Mouse (Mus musculus) intestine, embryonic 16.5 days (tissue): ENCODE measurements around the gene Ipcef1. TPM values are rescaled to one million over a fixed set of nuclear protein-coding genes. Genes with fewer than 3 reads are reported as not detected.

Experiments
- ATAC-seq: fragments of 200-750 bp; cut with Nextera tagmentation; 2 replicates; pipeline ENCODE4 v1.8.0; 2017; ENCODE audit warnings: moderate TSS enrichment, moderate library complexity
- H3K27ac ChIP-seq: fragments of 300-500 bp; sonication (generic); 2 replicates; pipeline ENCODE4 v1.5.1; 2014; ENCODE audit warnings: mild to moderate bottlenecking, low read length
- H3K27me3 ChIP-seq: fragments of 300-500 bp; sonication (generic); replicated peaks from 2 replicates; pipeline ENCODE4 v1.6.1; 2014; ENCODE audit warnings: low read length, control low read depth, mixed read lengths; ENCODE audit not compliant: control insufficient read depth, insufficient read depth
- H3K36me3 ChIP-seq: fragments of 300-500 bp; sonication (generic); 2 replicates; pipeline ENCODE4 v1.6.1; 2014; ENCODE audit warnings: low read length, control low read depth; ENCODE audit not compliant: control insufficient read depth, insufficient read depth
- H3K4me1 ChIP-seq: fragments of 300-500 bp; sonication (generic); 2 replicates; pipeline ENCODE4 v1.6.1; 2014; ENCODE audit warnings: low read length, control low read depth, mixed read lengths; ENCODE audit not compliant: control insufficient read depth, insufficient read depth
- H3K4me2 ChIP-seq: fragments of 300-500 bp; sonication (generic); 2 replicates; pipeline ENCODE4 v1.6.1; 2014; ENCODE audit warnings: low read depth, low read length, control low read depth
- H3K4me3 ChIP-seq: fragments of 300-500 bp; sonication (generic); 2 replicates; pipeline ENCODE4 v1.5.1; 2014; ENCODE audit warnings: mild to moderate bottlenecking, low read length
- H3K9ac ChIP-seq: fragments of 300-500 bp; sonication (generic); 2 replicates; pipeline ENCODE4 v1.6.1; 2014; ENCODE audit warnings: low read depth, low read length
- H3K9me3 ChIP-seq: fragments of 300-500 bp; sonication (generic); 2 replicates; pipeline ENCODE4 v1.6.1; 2016; ENCODE audit warnings: low read length, control low read depth; ENCODE audit not compliant: control insufficient read depth
- WGBS: fragments of 180-500 bp; shearing (Covaris S2); extraction: QIAGEN DNeasy Blood & Tissue Kit; methylation state at CpG from one replicate; pipeline ENCODE4 v1.1.7; 2014; 5-methylcytosine and 5-hydroxymethylcytosine counted together
- polyA plus RNA-seq: library from polyadenylated mRNA; unstranded; fragments of >200 nt; fragmentation: Nextera tagmentation; extraction: Ambion mirVana; gene quantifications from 2 replicates; pipeline ENCODE4 v1.2.1, GENCODE M21; 2015

Ipcef1 gene
- polyA plus RNA-seq, 1 experiment from 2014 or later, result 0.18 TPM

- H3K27ac ChIP-seq, result 0 out of 2 replicates have a peak overlapping the region, but pooled peaks have one; percentile 18
- H3K4me1 ChIP-seq, result peaks cover 7% of the 10 kb centered on the region; the same call in 1 of the 2 replicates
- H3K9me3 ChIP-seq, result no peaks in the 10 kb centered on the region
- no peaks in the 10 kb centered on the region for H3K36me3 ChIP-seq
- ATAC-seq, result peak; percentile 76
- no peak overlapping the region for H3K4me2 ChIP-seq
- H3K4me3 ChIP-seq, result no peak overlapping the region
- H3K27me3 ChIP-seq, result no peaks in the 10 kb centered on the region
- 39% methylated on average over 10 of the region's 10 CpGs for WGBS
- H3K9ac ChIP-seq, result no peak overlapping the region
Observed at GRCm38 (mm10) chr10:7047288-7047918, 4.9 kb downstream of the Ipcef1 start.

GRCm38 (mm10) chr10:7043896-7044295 lies 8.4 kb downstream of the Ipcef1 start:
- H3K27me3 ChIP-seq, result no peaks in the 10 kb centered on the region
- H3K4me1 ChIP-seq, result peaks cover 4% of the 10 kb centered on the region; the same call in 1 of the 2 replicates
- H3K4me2 ChIP-seq, result no peak overlapping the region
- H3K27ac ChIP-seq, result no peak overlapping the region
- H3K4me3 ChIP-seq, result no peak overlapping the region
- WGBS, result 72% methylated on average over 5 of the region's 5 CpGs
- H3K36me3 ChIP-seq, result no peaks in the 10 kb centered on the region
- no peak overlapping the region for H3K9ac ChIP-seq
- H3K9me3 ChIP-seq, result no peaks in the 10 kb centered on the region
- ATAC-seq, result no peak

- Histone ChIP-seq H3K27ac (no peak overlapping the region), H3K4me2 (no peak overlapping the region), H3K27me3 (no peaks in the 10 kb centered on the region), H3K9me3 (no peaks in the 10 kb centered on the region), H3K36me3 (no peaks in the 10 kb centered on the region), H3K4me3 (no peak overlapping the region), H3K9ac (no peak overlapping the region), H3K4me1 (no peaks in the 10 kb centered on the region)
- no peak for ATAC-seq
Observed at GRCm38 (mm10) chr10:7041032-7041431, 11.2 kb downstream of the Ipcef1 start.

- H3K36me3 ChIP-seq, result no peaks in the 10 kb centered on the region
- no peak overlapping the region for H3K9ac ChIP-seq
- no peak overlapping the region for H3K4me2 ChIP-seq
- no peaks in the 10 kb centered on the region for H3K4me1 ChIP-seq
- no peak overlapping the region for H3K4me3 ChIP-seq
- ATAC-seq, result no peak
- H3K27me3 ChIP-seq, result no peaks in the 10 kb centered on the region
- no peak overlapping the region for H3K27ac ChIP-seq
- H3K9me3 ChIP-seq, result no peaks in the 10 kb centered on the region
- WGBS, result 90% methylated on average over 5 of the region's 5 CpGs
Observed at GRCm38 (mm10) chr10:7037194-7037593, 15.1 kb downstream of the Ipcef1 start.

- no peaks in the 10 kb centered on the region for H3K36me3 ChIP-seq
- no peak overlapping the region for H3K27ac ChIP-seq
- no peaks in the 10 kb centered on the region for H3K4me1 ChIP-seq
- no peaks in the 10 kb centered on the region for H3K9me3 ChIP-seq
- no peak overlapping the region for H3K4me3 ChIP-seq
- WGBS, result 82% methylated on average over 12 of the region's 12 CpGs
- H3K9ac ChIP-seq, result no peak overlapping the region
- no peak overlapping the region for H3K4me2 ChIP-seq
- H3K27me3 ChIP-seq, result no peaks in the 10 kb centered on the region
- ATAC-seq, result no peak
Observed at GRCm38 (mm10) chr10:7035547-7035946, 16.7 kb downstream of the Ipcef1 start.

GRCm38 (mm10) chr10:7033459-7033858 lies 18.8 kb downstream of the Ipcef1 start:
- no peaks in the 10 kb centered on the region for H3K36me3 ChIP-seq
- H3K27me3 ChIP-seq, result no peaks in the 10 kb centered on the region
- H3K4me2 ChIP-seq, result no peak overlapping the region
- H3K27ac ChIP-seq, result no peak overlapping the region
- no peaks in the 10 kb centered on the region for H3K4me1 ChIP-seq
- no peak overlapping the region for H3K9ac ChIP-seq
- no peak overlapping the region for H3K4me3 ChIP-seq
- no peak for ATAC-seq
- no peaks in the 10 kb centered on the region for H3K9me3 ChIP-seq
- WGBS, result 90% methylated on average over 2 of the region's 2 CpGs

GRCm38 (mm10) chr10:7025028-7025427 lies 27.2 kb downstream of the Ipcef1 start:
- Histone ChIP-seq H3K9ac (no peak overlapping the region), H3K9me3 (no peaks in the 10 kb centered on the region), H3K27ac (no peak overlapping the region), H3K4me3 (no peak overlapping the region), H3K27me3 (no peaks in the 10 kb centered on the region), H3K4me1 (no peaks in the 10 kb centered on the region), H3K4me2 (no peak overlapping the region), H3K36me3 (no peaks in the 10 kb centered on the region)
- ATAC-seq, result no peak
- WGBS, result 85% methylated on average over 1 of the region's 1 CpGs

GRCm38 (mm10) chr10:7020551-7020950 lies 31.7 kb downstream of the Ipcef1 start:
- WGBS, result 87% methylated on average over 9 of the region's 9 CpGs
- H3K27ac ChIP-seq, result no peak overlapping the region
- no peaks in the 10 kb centered on the region for H3K4me1 ChIP-seq
- H3K9ac ChIP-seq, result no peak overlapping the region
- no peaks in the 10 kb centered on the region for H3K9me3 ChIP-seq
- ATAC-seq, result no peak
- H3K4me2 ChIP-seq, result no peak overlapping the region
- no peaks in the 10 kb centered on the region for H3K27me3 ChIP-seq
- H3K36me3 ChIP-seq, result no peaks in the 10 kb centered on the region
- H3K4me3 ChIP-seq, result no peak overlapping the region

GRCm38 (mm10) chr10:7019781-7020386 lies 32.4 kb downstream of the Ipcef1 start:
- Histone ChIP-seq H3K4me1 (no peaks in the 10 kb centered on the region), H3K27me3 (no peaks in the 10 kb centered on the region), H3K36me3 (no peaks in the 10 kb centered on the region), H3K9ac (no peak overlapping the region), H3K4me2 (no peak overlapping the region), H3K27ac (no peak overlapping the region), H3K4me3 (no peak overlapping the region), H3K9me3 (no peaks in the 10 kb centered on the region)
- WGBS, result 59% methylated on average over 7 of the region's 7 CpGs
- ATAC-seq, result no peak

- Histone ChIP-seq H3K36me3 (no peaks in the 10 kb centered on the region), H3K4me2 (no peak overlapping the region), H3K9ac (no peak overlapping the region), H3K27me3 (no peaks in the 10 kb centered on the region), H3K9me3 (no peaks in the 10 kb centered on the region), H3K4me3 (no peak overlapping the region), H3K27ac (no peak overlapping the region), H3K4me1 (no peaks in the 10 kb centered on the region)
- WGBS, result 40% methylated on average over 1 of the region's 1 CpGs
- ATAC-seq, result no peak
Observed at GRCm38 (mm10) chr10:7015199-7015598, 37.1 kb downstream of the Ipcef1 start.
